Mouse (Mus musculus) G1E (cell line): ENCODE data around the gene Sdhb.

Source experiments
- CTCF ChIP-seq: IDR thresholded peaks from 2 replicates; pipeline ENCODE4 v1.5.1; 2012; ENCODE audit warnings: low read depth, low read length, inconsistent platforms, mixed read lengths
- GATA1 ChIP-seq: IDR thresholded peaks from 2 replicates; pipeline ENCODE4 v1.6.1; 2012; ENCODE audit warnings: borderline replicate concordance, low read length, inconsistent platforms, mixed read lengths
- POLR2AphosphoS5 ChIP-seq: IDR thresholded peaks from 2 replicates; pipeline ENCODE4 v1.6.1; 2012; ENCODE audit warnings: low read depth, low read length, inconsistent platforms; ENCODE audit not compliant: insufficient replicate concordance
- TAL1 ChIP-seq: conservative IDR thresholded peaks from 2 replicates; pipeline ENCODE4 v1.6.1; 2012; ENCODE audit warnings: low read depth, low read length, inconsistent platforms, mixed read lengths

DNA sequence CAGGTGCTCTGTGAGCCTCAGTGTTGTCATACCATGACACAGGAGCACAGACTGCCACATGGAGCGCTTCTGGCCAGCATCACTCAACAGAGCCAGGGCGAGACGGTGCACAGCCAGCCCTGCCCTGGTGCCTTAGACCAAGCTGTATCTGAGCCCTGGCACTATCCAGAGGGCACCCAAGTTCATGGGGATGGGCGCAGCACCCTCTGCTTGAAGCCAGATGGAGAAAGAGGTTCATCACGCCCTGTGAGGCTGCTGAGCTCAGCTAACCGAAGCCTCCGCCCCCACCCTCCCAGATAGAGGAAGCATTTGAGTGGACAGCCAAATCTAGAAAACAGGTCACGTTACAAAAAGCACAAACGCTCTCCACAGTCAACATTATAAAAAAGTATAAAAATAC, 55.3 kb downstream of the Sdhb start:
- no peak for TF ChIP-seq CTCF
- no peak for TF ChIP-seq POLR2AphosphoS5
- TF ChIP-seq GATA1, result no peak
- TF ChIP-seq TAL1, result no peak
